Mouse (Mus musculus) urinary bladder, adult 2 months (tissue): ENCODE results near the gene Zfp329. TPM values are rescaled to one million over a fixed set of nuclear protein-coding genes. Genes with fewer than 3 reads are reported as not detected.

Experiments used
- polyA plus RNA-seq: library from polyadenylated mRNA; depleted of rRNA; stranded (reverse); fragments of >200 nt; gene quantifications from 2 replicates; pipeline ENCODE4 v1.2.3, GENCODE M21; 2012; rRNA removed

Gene Zfp329
- polyA plus RNA-seq, 1 experiment = 13.9 TPM

Other genes with a start within 250 kb of the Zfp329 start
- under 0.01 TPM in 1 of 2 replicates, not detected in the other for gene Vmn2r53, start 210.1 kb downstream of the Zfp329 start, polyA plus RNA-seq
- gene Vmn2r54, start 178.5 kb downstream of the Zfp329 start, polyA plus RNA-seq = not detected in 2 replicates
- not detected in 2 replicates for gene Vmn2r55, start 133.9 kb downstream of the Zfp329 start, polyA plus RNA-seq
- gene Vmn2r56, start 83.9 kb downstream of the Zfp329 start, polyA plus RNA-seq = not detected in 2 replicates
- gene Zscan18, start 15.2 kb downstream of the Zfp329 start, polyA plus RNA-seq = 3.2 and 3.8 TPM in 2 replicates
- 21.9 and 22.2 TPM in 2 replicates for gene Zfp110, start 15.9 kb upstream of the Zfp329 start, polyA plus RNA-seq
- gene Zfp128, start 62.3 kb upstream of the Zfp329 start, polyA plus RNA-seq = 2.5 TPM in 2 replicates
- gene Zscan22, start 79.0 kb upstream of the Zfp329 start, polyA plus RNA-seq = 11.4 and 12.3 TPM in 2 replicates
- gene Rps5, start 103.4 kb upstream of the Zfp329 start, polyA plus RNA-seq = 2,520 and 2,810 TPM in 2 replicates
- 2.1 and 2.3 TPM in 2 replicates for gene Rnf225, start 108.6 kb upstream of the Zfp329 start, polyA plus RNA-seq
- gene Zfp324, start 147.0 kb upstream of the Zfp329 start, polyA plus RNA-seq = 4.6 and 4.7 TPM in 2 replicates
- gene Zfp446, start 159.0 kb upstream of the Zfp329 start, polyA plus RNA-seq = 6.3 and 6.9 TPM in 2 replicates
- gene Slc27a5, start 179.3 kb upstream of the Zfp329 start, polyA plus RNA-seq = 0.31 and 0.55 TPM in 2 replicates
- gene Trim28, start 180.3 kb upstream of the Zfp329 start, polyA plus RNA-seq = 186 and 190 TPM in 2 replicates
- gene Zbtb45, start 191.2 kb upstream of the Zfp329 start, polyA plus RNA-seq = 11.7 and 13.2 TPM in 2 replicates
- 240 and 257 TPM in 2 replicates for gene Chmp2a, start 215.9 kb upstream of the Zfp329 start, polyA plus RNA-seq
- gene Ube2m, start 219.4 kb upstream of the Zfp329 start, polyA plus RNA-seq = 164 and 172 TPM in 2 replicates
- 1.2 and 1.3 TPM in 2 replicates for gene Mzf1, start 235.9 kb upstream of the Zfp329 start, polyA plus RNA-seq